Comparison of ENCODE assay signal across 8 mouse cellular contexts in the genomic region with DNA sequence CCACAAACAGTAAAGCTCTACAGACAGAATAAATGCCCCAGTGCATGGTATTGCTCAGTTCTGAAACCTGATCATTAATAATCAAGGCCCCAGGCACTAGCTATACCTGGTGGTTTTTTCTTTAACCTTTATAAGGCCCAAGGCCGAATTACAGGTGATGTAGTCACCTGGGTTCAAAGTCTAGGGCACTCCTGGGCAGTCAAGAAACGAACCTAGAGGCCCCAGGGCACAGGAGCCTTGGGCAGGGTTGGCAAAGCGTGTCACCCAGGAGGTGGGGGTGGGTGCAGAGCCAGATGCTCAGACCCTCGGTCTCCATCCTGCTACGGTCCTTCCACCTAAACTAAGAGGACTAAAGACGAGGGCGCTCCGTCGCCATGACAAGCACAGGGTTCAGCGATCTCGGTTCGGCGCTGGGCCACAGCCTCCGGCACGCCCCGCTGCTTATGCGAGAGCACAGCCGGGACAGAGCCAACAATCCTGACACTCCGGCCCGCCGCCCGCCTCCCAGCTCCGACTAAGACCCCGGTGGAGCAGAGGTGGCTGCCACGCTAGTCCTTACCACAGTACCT. TPM values are rescaled to one million over a fixed set of nuclear protein-coding genes. Genes with fewer than 3 reads are reported as not detected.
DNase-seq lines count a peak whose midpoint lies in the region; ATAC-seq and TF ChIP-seq lines count a peak whose summit lies in the region.

No protein-coding gene starts in this region.

- DNase-seq in lung, embryonic 14.5 days: no peak
- DNase-seq in lung, postnatal 14 days: no peak
- DNase-seq in c-Kit-positive CD71-positive TER-119-positive erythroid progenitor cells, embryonic 14.5 days (ENCODE audit: low spot score): no peak
- no peak for DNase-seq in spleen, adult 18-20 months
- no peak for DNase-seq in adrenal gland, postnatal 14 days

- no peaks in the 10 kb centered on the region for H3K27me3 ChIP-seq in lung, embryonic 14.5 days (ENCODE audit: insufficient read depth, low read length)
- no peaks in the 10 kb centered on the region for H3K27me3 ChIP-seq in intestine, postnatal 0 days (replicated peaks; ENCODE audit: control insufficient read depth, insufficient read depth, low read length)
- H3K27me3 ChIP-seq in neural tube, embryonic 13.5 days: no peaks in the 10 kb centered on the region

- H3K4me2 ChIP-seq in lung, embryonic 14.5 days: peak overlapping the region; percentile 84
- peak overlapping the region; percentile 72 for H3K4me2 ChIP-seq in intestine, postnatal 0 days (replicated peaks; ENCODE audit: low read depth)
- H3K4me2 ChIP-seq in neural tube, embryonic 13.5 days: peak overlapping the region; percentile 74

- 0% methylated on average over 25 of the region's 25 CpGs for WGBS in lung, embryonic 14.5 days
- under 1% methylated on average over 25 of the region's 25 CpGs for WGBS in intestine, postnatal 0 days
- WGBS in neural tube, embryonic 13.5 days: 1% methylated on average over 25 of the region's 25 CpGs

- peak overlapping the region; percentile 87 for H3K9ac ChIP-seq in lung, embryonic 14.5 days
- H3K9ac ChIP-seq in intestine, postnatal 0 days (ENCODE audit: low read depth, low read length): peak overlapping the region; percentile 78
- H3K9ac ChIP-seq in neural tube, embryonic 13.5 days: peak overlapping the region; percentile 88

- peaks cover 13% of the 10 kb centered on the region for H3K36me3 ChIP-seq in lung, embryonic 14.5 days (ENCODE audit: insufficient read depth)
- H3K36me3 ChIP-seq in intestine, postnatal 0 days (ENCODE audit: control insufficient read depth, insufficient read depth): peaks cover 16% of the 10 kb centered on the region
- H3K36me3 ChIP-seq in neural tube, embryonic 13.5 days: peaks cover 10% of the 10 kb centered on the region

- no peaks in the 10 kb centered on the region for H3K9me3 ChIP-seq in lung, embryonic 14.5 days (ENCODE audit: low read depth, low read length)
- H3K9me3 ChIP-seq in intestine, postnatal 0 days (ENCODE audit: control insufficient read depth): no peaks in the 10 kb centered on the region
- no peaks in the 10 kb centered on the region for H3K9me3 ChIP-seq in neural tube, embryonic 13.5 days

- no peak; the same call in 1 of the 2 replicates for ATAC-seq in lung, embryonic 14.5 days (ENCODE audit: insufficient read depth)
- peak; percentile 83 for ATAC-seq in intestine, postnatal 0 days
- ATAC-seq in neural tube, embryonic 13.5 days (ENCODE audit: low read depth): no peak

- TF ChIP-seq POLR2A in embryonic fibroblast, embryonic 13.5 days (IDR thresholded peaks at IDR 0.05; ENCODE audit: low read depth, low read length): no peak

- H3K27ac ChIP-seq in lung, embryonic 14.5 days (ENCODE audit: low read depth): peak overlapping the region; percentile 89
- H3K27ac ChIP-seq in embryonic fibroblast, embryonic 13.5 days (ENCODE audit: insufficient read depth, low read length): peak overlapping the region; percentile 77
- peak overlapping the region; percentile 96 for H3K27ac ChIP-seq in intestine, postnatal 0 days (ENCODE audit: low read depth, low read length)
- peak overlapping the region; percentile 89 for H3K27ac ChIP-seq in neural tube, embryonic 13.5 days (replicated peaks)

- H3K4me1 ChIP-seq in lung, embryonic 14.5 days (ENCODE audit: insufficient read depth): peaks cover 14% of the 10 kb centered on the region; the same call in 1 of the 2 replicates
- H3K4me1 ChIP-seq in embryonic fibroblast, embryonic 13.5 days (ENCODE audit: control insufficient read depth, insufficient read depth, low read length): peaks cover 8% of the 10 kb centered on the region; the same call in 1 of the 2 replicates
- 0 out of 2 replicates have a peak, but pooled peaks cover 3% of the 10 kb centered on the region for H3K4me1 ChIP-seq in intestine, postnatal 0 days (replicated peaks; ENCODE audit: control insufficient read depth, insufficient read depth, low read length)
- peaks cover 32% of the 10 kb centered on the region for H3K4me1 ChIP-seq in neural tube, embryonic 13.5 days (replicated peaks)

- peak overlapping the region; percentile 78 for H3K4me3 ChIP-seq in lung, embryonic 14.5 days (ENCODE audit: low read depth, low read length)
- H3K4me3 ChIP-seq in embryonic fibroblast, embryonic 13.5 days (ENCODE audit: insufficient read depth, low read length): peak overlapping the region; percentile 75
- H3K4me3 ChIP-seq in intestine, postnatal 0 days (ENCODE audit: low read depth, low read length): peak overlapping the region; percentile 72
- peak overlapping the region; percentile 74 for H3K4me3 ChIP-seq in neural tube, embryonic 13.5 days

- TF ChIP-seq CTCF in lung, embryonic 14.5 days (IDR thresholded peaks at IDR 0.05; ENCODE audit: low read depth): no peak
- no peak for TF ChIP-seq CTCF in embryonic fibroblast, embryonic 13.5 days (IDR thresholded peaks at IDR 0.05; ENCODE audit: borderline replicate concordance, insufficient read depth, low read length)
- TF ChIP-seq CTCF in intestine, postnatal 0 days (IDR thresholded peaks at IDR 0.05; ENCODE audit: low read depth): no peak

RNA-seq across cellular contexts. Expression of a gene that starts 0.5 kb away (rescaled TPM):
- polyA plus RNA-seq in lung, embryonic 14.5 days (2014; fragmentation: Nextera tagmentation; extraction: Ambion mirVana): 73.0 and 79.5 TPM in 2 replicates
- polyA plus RNA-seq in embryonic fibroblast, embryonic 13.5 days (2011; ENCODE audit: insufficient read length, low read depth, missing spikeins): 165 and 169 TPM in 2 replicates
- polyA plus RNA-seq in intestine, postnatal 0 days (2015; fragmentation: Nextera tagmentation; extraction: Ambion mirVana): 120 and 124 TPM in 2 replicates
- polyA plus RNA-seq in neural tube, embryonic 13.5 days (2015; fragmentation: Nextera tagmentation; extraction: Ambion mirVana): 101 and 110 TPM in 2 replicates
- 45.1 and 46.4 TPM in 2 replicates for total RNA-seq in adrenal gland, postnatal 14 days (2021)

RNA-seq across cellular contexts. Expression of a gene that starts 1.8 kb away (rescaled TPM):
- 27.4 and 27.7 TPM in 2 replicates for polyA plus RNA-seq in lung, embryonic 14.5 days (2014; fragmentation: Nextera tagmentation; extraction: Ambion mirVana)
- polyA plus RNA-seq in embryonic fibroblast, embryonic 13.5 days (2011; ENCODE audit: insufficient read length, low read depth, missing spikeins): 10.3 and 11.4 TPM in 2 replicates
- 7.7 and 8.8 TPM in 2 replicates for polyA plus RNA-seq in intestine, postnatal 0 days (2015; fragmentation: Nextera tagmentation; extraction: Ambion mirVana)
- 15.6 and 19.6 TPM in 2 replicates for polyA plus RNA-seq in neural tube, embryonic 13.5 days (2015; fragmentation: Nextera tagmentation; extraction: Ambion mirVana)
- total RNA-seq in adrenal gland, postnatal 14 days (2021): 9.0 and 9.6 TPM in 2 replicates

RNA-seq across cellular contexts. Expression of a gene that starts 49.9 kb away (rescaled TPM):
- 57.9 and 59.5 TPM in 2 replicates for polyA plus RNA-seq in lung, embryonic 14.5 days (2014; fragmentation: Nextera tagmentation; extraction: Ambion mirVana)
- 98.2 and 106 TPM in 2 replicates for polyA plus RNA-seq in embryonic fibroblast, embryonic 13.5 days (2011; ENCODE audit: insufficient read length, low read depth, missing spikeins)
- polyA plus RNA-seq in intestine, postnatal 0 days (2015; fragmentation: Nextera tagmentation; extraction: Ambion mirVana): 86.9 and 89.9 TPM in 2 replicates
- polyA plus RNA-seq in neural tube, embryonic 13.5 days (2015; fragmentation: Nextera tagmentation; extraction: Ambion mirVana): 161 and 166 TPM in 2 replicates
- 87.3 and 90.0 TPM in 2 replicates for total RNA-seq in adrenal gland, postnatal 14 days (2021)

RNA-seq across cellular contexts. Expression of a gene that starts 55.3 kb away (rescaled TPM):
- 89.3 and 95.4 TPM in 2 replicates for polyA plus RNA-seq in lung, embryonic 14.5 days (2014; fragmentation: Nextera tagmentation; extraction: Ambion mirVana)
- polyA plus RNA-seq in embryonic fibroblast, embryonic 13.5 days (2011; ENCODE audit: insufficient read length, low read depth, missing spikeins): 71.0 and 84.6 TPM in 2 replicates
- 27.1 and 36.2 TPM in 2 replicates for polyA plus RNA-seq in intestine, postnatal 0 days (2015; fragmentation: Nextera tagmentation; extraction: Ambion mirVana)
- polyA plus RNA-seq in neural tube, embryonic 13.5 days (2015; fragmentation: Nextera tagmentation; extraction: Ambion mirVana): 83.2 and 95.0 TPM in 2 replicates
- total RNA-seq in adrenal gland, postnatal 14 days (2021): 54.1 and 60.2 TPM in 2 replicates
